Comparison of ENCODE assay signal across 1 mouse cellular context in the genomic region with DNA sequence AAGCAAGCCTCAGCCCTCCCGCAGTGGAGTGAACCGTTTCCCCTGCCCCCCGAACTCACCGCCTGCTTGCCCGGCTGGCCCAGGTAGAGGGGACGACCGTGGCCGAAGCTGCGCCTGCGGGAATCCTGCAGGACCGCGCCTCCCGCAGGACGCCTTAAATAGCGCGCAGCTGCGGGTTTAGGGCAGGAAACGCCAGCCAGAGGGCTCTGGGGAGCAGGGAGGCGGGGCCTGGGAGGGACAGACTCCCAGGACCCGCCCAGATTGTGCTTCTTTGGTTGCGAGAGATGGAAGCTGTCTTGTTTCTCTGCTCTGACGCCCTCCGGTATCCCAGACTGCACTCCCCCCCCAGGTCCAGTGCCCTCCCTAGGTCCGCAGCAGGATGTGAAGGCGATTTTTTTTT.
TF ChIP-seq lines count a peak whose summit lies in the region.

Gene Gja4, minus strand, starts transcription at position 179 of the 400 bp plus-strand sequence.

TF ChIP-seq in CH12.LX, 34 proteins besides CTCF, POLR2A, EP300 and RAD21 (continued from another document):
- TF ChIP-seq MEF2A (IDR thresholded peaks at IDR 0.05; ENCODE audit: borderline replicate concordance, low read depth, low read length): peak; percentile 39; the same call in 1 of the 2 replicates
TF ChIP-seq in CH12.LX: peak in this region for 3.
